Comparison of ENCODE assay signal across 8 mouse cellular contexts in the genomic region with DNA sequence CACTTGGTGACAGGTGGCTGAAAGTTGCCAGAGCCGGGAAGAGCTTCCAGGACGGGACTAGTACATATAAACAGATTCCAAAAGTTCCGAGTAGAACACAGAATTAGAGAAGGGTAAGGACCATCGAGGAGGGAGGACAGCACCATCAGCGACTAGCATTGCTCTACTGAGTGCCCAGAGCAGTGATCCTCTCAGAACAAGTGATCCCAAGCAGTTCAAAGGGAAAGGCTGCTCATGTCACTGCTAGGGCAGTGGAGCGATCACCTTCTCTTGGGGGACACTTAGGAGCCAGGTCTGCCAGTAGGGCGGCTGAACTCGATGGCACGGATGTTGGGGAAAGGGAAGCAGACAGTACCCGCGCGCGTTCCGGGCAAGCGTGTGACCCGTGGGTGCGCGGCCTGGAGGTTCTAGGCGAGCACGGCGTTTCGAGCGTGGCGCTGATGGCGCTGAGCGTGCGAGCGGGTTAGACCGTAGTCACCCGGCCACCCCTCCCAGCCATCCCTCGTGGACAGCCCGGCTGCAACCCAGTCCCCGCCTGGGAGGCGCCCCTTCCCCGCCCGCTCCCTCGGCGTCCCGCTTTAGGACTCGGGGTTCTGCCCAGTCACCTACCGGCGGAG. TPM values are rescaled to one million over a fixed set of nuclear protein-coding genes. Genes with fewer than 3 reads are reported as not detected.
DNase-seq lines count a peak whose midpoint lies in the region; ATAC-seq and TF ChIP-seq lines count a peak whose summit lies in the region.

No protein-coding gene starts in this region.

- no peak for TF ChIP-seq CTCF in kidney, adult 2 months (conservative IDR thresholded peaks at IDR 0.05; ENCODE audit: insufficient read depth, insufficient read length, low read depth, low read length)
- TF ChIP-seq CTCF in bone marrow, adult 2 months (IDR thresholded peaks at IDR 0.05; ENCODE audit: control insufficient read depth, insufficient read depth, low read length), result no peak

- no peak; the same call in 1 of the 2 replicates for ATAC-seq in hindbrain, embryonic 15.5 days (ENCODE audit: low FRiP score, low read depth)
- peak; percentile 79 for ATAC-seq in midbrain, embryonic 15.5 days (replicated peaks)

- peaks cover 32% of the 10 kb centered on the region for H3K4me1 ChIP-seq in kidney, adult 2 months (ENCODE audit: control insufficient read depth, insufficient read depth, low read length)
- H3K4me1 ChIP-seq in bone marrow, adult 2 months (ENCODE audit: control insufficient read depth, insufficient read depth, low read length), result peaks cover 7% of the 10 kb centered on the region; the same call in 1 of the 2 replicates
- H3K4me1 ChIP-seq in hindbrain, embryonic 15.5 days (replicated peaks), result peaks cover 61% of the 10 kb centered on the region
- peaks cover 58% of the 10 kb centered on the region for H3K4me1 ChIP-seq in midbrain, embryonic 15.5 days

- H3K36me3 ChIP-seq in kidney, adult 2 months (ENCODE audit: control insufficient read depth, insufficient read depth, low read length), result no peaks in the 10 kb centered on the region
- H3K36me3 ChIP-seq in hindbrain, embryonic 15.5 days, result no peaks in the 10 kb centered on the region
- no peaks in the 10 kb centered on the region for H3K36me3 ChIP-seq in midbrain, embryonic 15.5 days (replicated peaks)

- H3K9me3 ChIP-seq in hindbrain, embryonic 15.5 days, result no peaks in the 10 kb centered on the region
- H3K9me3 ChIP-seq in midbrain, embryonic 15.5 days, result no peaks in the 10 kb centered on the region

- no peaks in the 10 kb centered on the region for H3K27me3 ChIP-seq in kidney, adult 2 months (replicated peaks; ENCODE audit: control insufficient read depth, insufficient read depth, low read length)
- H3K27me3 ChIP-seq in hindbrain, embryonic 15.5 days, result no peaks in the 10 kb centered on the region
- H3K27me3 ChIP-seq in midbrain, embryonic 15.5 days (replicated peaks), result no peaks in the 10 kb centered on the region

- H3K4me2 ChIP-seq in hindbrain, embryonic 15.5 days, result peak overlapping the region; percentile 90
- peak overlapping the region; percentile 72 for H3K4me2 ChIP-seq in midbrain, embryonic 15.5 days

- H3K4me3 ChIP-seq in kidney, adult 2 months (ENCODE audit: insufficient read depth, low read depth, low read length), result peak overlapping the region; percentile 76
- H3K4me3 ChIP-seq in bone marrow, adult 2 months (replicated peaks; ENCODE audit: control insufficient read depth, low read depth, low read length), result peak overlapping the region; percentile 85
- H3K4me3 ChIP-seq in hindbrain, embryonic 15.5 days, result peak overlapping the region; percentile 82
- peak overlapping the region; percentile 58 for H3K4me3 ChIP-seq in midbrain, embryonic 15.5 days

- 1% methylated on average over 42 of the region's 42 CpGs for WGBS in kidney, adult 2 months
- under 1% methylated on average over 41 of the region's 42 CpGs for WGBS in bone marrow, adult 2 months
- WGBS in hindbrain, embryonic 15.5 days, result under 1% methylated on average over 42 of the region's 42 CpGs
- under 1% methylated on average over 41 of the region's 42 CpGs for WGBS in midbrain, embryonic 15.5 days

- peak overlapping the region; percentile 74 for H3K9ac ChIP-seq in hindbrain, embryonic 15.5 days
- peak overlapping the region; percentile 74 for H3K9ac ChIP-seq in midbrain, embryonic 15.5 days

- H3K27ac ChIP-seq in kidney, adult 2 months (ENCODE audit: insufficient read depth, low read depth, low read length), result peak overlapping the region; percentile 76
- peak overlapping the region; percentile 63 for H3K27ac ChIP-seq in bone marrow, adult 2 months (ENCODE audit: control insufficient read depth, insufficient read depth, low read depth, low read length, poor library complexity)
- peak overlapping the region; percentile 80 for H3K27ac ChIP-seq in hindbrain, embryonic 15.5 days (replicated peaks)
- H3K27ac ChIP-seq in midbrain, embryonic 15.5 days, result peak overlapping the region; percentile 88

- DNase-seq in kidney, adult 2 months, result no peak
- no peak for DNase-seq in kidney, postnatal 14 days
- no peak for DNase-seq in cerebellum, adult 11-12 months
- no peak for DNase-seq in kidney, adult 8-10 months
- DNase-seq in layer of hippocampus, adult 11-12 months (ENCODE audit: low spot score), result no peak

- TF ChIP-seq POLR2A in kidney, adult 2 months (IDR thresholded peaks at IDR 0.05; ENCODE audit: low read depth, low read length), result no peak
- TF ChIP-seq POLR2A in bone marrow, adult 2 months (IDR thresholded peaks at IDR 0.05; ENCODE audit: borderline replicate concordance, control insufficient read depth, low read depth, low read length), result peak; percentile 88; the same call in 1 of the 2 replicates

RNA-seq across cellular contexts. Expression of a gene that starts 0.4 kb away (rescaled TPM):
- polyA plus RNA-seq in kidney, adult 2 months (2012; rRNA removed), result 8.0 and 8.6 TPM in 2 replicates
- 3.4 and 12.1 TPM in 2 replicates for polyA plus RNA-seq in bone marrow, adult 2 months (2011; ENCODE audit: insufficient read depth, insufficient read length, low replicate concordance, missing spikeins)
- polyA plus RNA-seq in hindbrain, embryonic 15.5 days (2015; fragmentation: Nextera tagmentation; extraction: Ambion mirVana), result 3.3 and 4.8 TPM in 2 replicates
- polyA plus RNA-seq in midbrain, embryonic 15.5 days (2015; fragmentation: Nextera tagmentation; extraction: Ambion mirVana), result 3.9 and 5.0 TPM in 2 replicates

RNA-seq across cellular contexts. Expression of a gene that starts 48.6 kb away (rescaled TPM):
- polyA plus RNA-seq in kidney, adult 2 months (2012; rRNA removed), result not detected in 2 replicates
- not detected in 2 replicates for polyA plus RNA-seq in bone marrow, adult 2 months (2011; ENCODE audit: insufficient read depth, insufficient read length, low replicate concordance, missing spikeins)
- polyA plus RNA-seq in hindbrain, embryonic 15.5 days (2015; fragmentation: Nextera tagmentation; extraction: Ambion mirVana), result 0.99 and 1.4 TPM in 2 replicates
- 0.66 and 0.71 TPM in 2 replicates for polyA plus RNA-seq in midbrain, embryonic 15.5 days (2015; fragmentation: Nextera tagmentation; extraction: Ambion mirVana)

RNA-seq across cellular contexts. Expression of a gene that starts 58.5 kb away (rescaled TPM):
- polyA plus RNA-seq in kidney, adult 2 months (2012; rRNA removed), result 0.09 and 0.22 TPM in 2 replicates
- polyA plus RNA-seq in bone marrow, adult 2 months (2011; ENCODE audit: insufficient read depth, insufficient read length, low replicate concordance, missing spikeins), result not detected in 2 replicates
- polyA plus RNA-seq in hindbrain, embryonic 15.5 days (2015; fragmentation: Nextera tagmentation; extraction: Ambion mirVana), result 2.3 and 2.6 TPM in 2 replicates
- polyA plus RNA-seq in midbrain, embryonic 15.5 days (2015; fragmentation: Nextera tagmentation; extraction: Ambion mirVana), result 1.6 and 1.9 TPM in 2 replicates
